Mouse (Mus musculus): ENCODE measurements around the gene Nwd2. TPM values are rescaled to one million over a fixed set of nuclear protein-coding genes. Genes with fewer than 3 reads are reported as not detected.

Gene Nwd2
- total RNA-seq (2021), result 10 to 100 TPM; 35.4 to 45.1 TPM
- long read RNA-seq, experiment 1, full-length matches to known transcripts, result 16 of 40 reads
- long read RNA-seq, experiment 1, partial matches to known transcripts, result 2 of 40 reads
- long read RNA-seq, experiment 1, other reads (novel, unspliced or antisense), result 22 of 40 reads
- long read RNA-seq, experiment 2, full-length matches to known transcripts, result 13 of 26 reads
- long read RNA-seq, experiment 2, partial matches to known transcripts, result 3 of 26 reads
- long read RNA-seq, experiment 2, other reads (novel, unspliced or antisense), result 10 of 26 reads

- TF ChIP-seq CTCF (IDR thresholded peaks at IDR 0.05), result peak; percentile 17
- intact Hi-C loops (cut with DNase I), result loop anchor here (5.0 to 10.0 kb wide), 6 partner anchors 147 to 882 kb away; partner anchors contain the start of gene Arap2
Measured at GRCm38 (mm10) chr5:63649070-63649532, at the start of gene Nwd2. TSS of gene Nwd2 (plus strand) at chr5:63649102.

DNA sequence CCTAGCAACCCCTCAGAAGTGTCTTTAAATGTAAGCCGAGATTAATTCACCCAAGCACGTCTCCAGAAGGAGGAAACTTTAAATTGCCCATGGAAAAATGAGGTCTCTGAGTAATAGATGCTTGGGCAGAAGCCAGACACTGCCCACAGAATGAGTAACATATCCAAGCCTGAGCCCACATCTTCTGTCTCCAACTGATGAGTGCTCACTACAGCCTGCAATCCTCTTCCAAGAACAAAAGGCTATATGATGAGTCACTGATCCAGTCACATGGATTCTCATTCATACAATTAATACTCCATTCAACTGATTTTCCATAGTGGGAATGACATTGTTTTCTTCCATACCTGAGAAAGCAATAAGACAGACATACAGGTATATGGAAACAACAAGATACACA lies 41.5 kb upstream of the Nwd2 start:
- intact Hi-C loops (cut with DNase I), result loop anchor here (1.0 kb wide), 1 partner anchor 108 kb away; no protein-coding TSS in a partner anchor
- DNase-seq (ENCODE audit: extremely low spot score in 1 of 2, low spot score in 2 of 2), result peak; percentile 25 to 62

More at GRCm38 (mm10) chr5:63649070-63649532, at the start of gene Nwd2:
- H3K4me3 ChIP-seq, result peak within 1 kb of the TSS; percentile 81
- H3K27ac ChIP-seq, result peak within 1 kb of the TSS; percentile 97
- DNase-seq (ENCODE audit: extremely low spot score in 1 of 2, low spot score in 2 of 2), result peak; percentile 47 to 71

DNA sequence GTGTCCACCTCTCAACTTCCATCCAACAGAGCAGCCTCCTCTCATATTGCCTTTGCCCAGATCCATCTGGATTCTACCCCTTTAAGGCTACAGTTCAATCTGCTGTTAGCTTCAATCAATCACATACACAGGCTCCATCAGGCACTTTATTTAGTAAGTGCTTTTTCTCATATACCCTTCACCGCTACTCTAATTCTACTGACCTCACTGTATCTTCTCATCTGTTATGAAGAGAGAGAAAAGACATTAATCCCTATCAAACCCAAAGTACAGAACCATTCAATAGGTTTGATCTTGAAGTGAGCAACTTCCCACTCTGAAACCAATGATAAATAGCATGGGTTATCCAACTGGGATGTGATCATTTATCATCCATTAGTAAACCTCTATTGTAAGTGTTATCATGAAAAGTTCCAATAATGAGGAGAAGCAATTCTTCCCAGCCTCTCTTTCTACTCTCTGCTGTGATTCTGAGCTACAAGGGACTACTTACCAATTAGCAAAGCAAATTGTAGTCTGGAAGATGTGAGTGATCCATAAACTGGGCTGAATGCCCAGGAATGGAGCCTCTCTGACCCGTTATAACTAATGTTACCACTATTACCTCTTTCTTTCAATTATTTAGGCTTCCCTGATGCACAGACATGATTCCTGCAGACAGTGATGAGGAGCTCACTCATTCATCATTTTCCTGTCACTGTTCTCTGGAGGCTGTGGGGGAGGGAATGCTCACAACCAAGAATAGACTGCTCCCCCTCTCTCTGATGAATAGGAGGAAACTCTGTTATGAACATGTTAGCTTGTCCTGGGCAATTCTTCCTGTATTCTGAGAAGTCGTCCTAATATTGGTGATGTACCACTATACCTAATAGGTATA lies 31.9 kb upstream of the Nwd2 start:
- no peak for DNase-seq (ENCODE audit: extremely low spot score in 1 of 2, low spot score in 2 of 2)
- intact Hi-C loops (cut with DNase I), result no loop called here
- Histone ChIP-seq H3K4me3 (no peak overlapping the region), H3K27ac (no peak overlapping the region)
- TF ChIP-seq CTCF (IDR thresholded peaks at IDR 0.05), result no peak

More for the DNA sequence above, 41.5 kb upstream of the Nwd2 start:
- Histone ChIP-seq H3K27ac (no peak overlapping the region), H3K4me3 (no peak overlapping the region)
- TF ChIP-seq CTCF (IDR thresholded peaks at IDR 0.05), result no peak

GRCm38 (mm10) chr5:63624123-63624522 lies 24.8 kb upstream of the Nwd2 start:
- H3K27ac ChIP-seq, result peak overlapping the region; percentile 8; the same call in 1 of the 2 replicates
- H3K4me3 ChIP-seq, result no peak overlapping the region
- intact Hi-C loops (cut with DNase I), result loop anchor here (5.0 kb wide), 1 partner anchor 122 kb away; no protein-coding TSS in a partner anchor
- DNase-seq (ENCODE audit: extremely low spot score in 1 of 2, low spot score in 2 of 2), result peak; percentile 37 to 76
- no peak for TF ChIP-seq CTCF (IDR thresholded peaks at IDR 0.05)

GRCm38 (mm10) chr5:63627832-63628530 lies 20.9 kb upstream of the Nwd2 start:
- no peak for TF ChIP-seq CTCF (IDR thresholded peaks at IDR 0.05)
- intact Hi-C loops (cut with DNase I), result no loop called here
- no peak for DNase-seq (ENCODE audit: extremely low spot score in 1 of 2, low spot score in 2 of 2)
- no peak overlapping the region for H3K4me3 ChIP-seq
- H3K27ac ChIP-seq, result no peak overlapping the region

DNA sequence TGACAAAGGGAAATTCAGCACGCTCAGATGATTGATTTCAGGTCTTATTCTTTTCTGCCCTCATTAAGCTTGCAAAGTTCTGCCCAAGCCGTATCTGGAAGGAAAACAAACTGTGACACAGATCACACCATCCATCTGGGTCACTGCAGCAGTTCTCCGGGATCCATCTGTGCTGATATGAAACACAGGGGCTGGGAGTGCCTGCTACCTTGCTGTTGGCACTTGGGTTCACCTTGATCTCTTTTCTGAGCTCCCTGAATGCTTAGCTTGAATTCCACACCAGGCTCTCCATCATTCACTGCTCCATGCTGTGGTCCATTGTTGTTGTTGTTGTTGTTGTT lies 20.4 kb upstream of the Nwd2 start:
- no peak for DNase-seq (ENCODE audit: extremely low spot score in 1 of 2, low spot score in 2 of 2)
- H3K4me3 ChIP-seq, result no peak overlapping the region
- TF ChIP-seq CTCF (IDR thresholded peaks at IDR 0.05), result no peak
- H3K27ac ChIP-seq, result no peak overlapping the region
- intact Hi-C loops (cut with DNase I), result no loop called here

GRCm38 (mm10) chr5:63634636-63635035 lies 14.3 kb upstream of the Nwd2 start:
- intact Hi-C loops (cut with DNase I), result no loop called here
- DNase-seq (ENCODE audit: extremely low spot score in 1 of 2, low spot score in 2 of 2), result peak in 1 of 2 experiments; percentile 27
- TF ChIP-seq CTCF (IDR thresholded peaks at IDR 0.05), result no peak
- H3K4me3 ChIP-seq, result no peak overlapping the region
- no peak overlapping the region for H3K27ac ChIP-seq

GRCm38 (mm10) chr5:63648187-63648586 lies 715 bp upstream of the Nwd2 start:
- TF ChIP-seq CTCF (IDR thresholded peaks at IDR 0.05), result peak; percentile 67
- intact Hi-C loops (cut with DNase I), result loop anchor here (1.0 to 10.0 kb wide), 7 partner anchors 146 to 881 kb away; partner anchors contain the start of gene Arap2
- H3K27ac ChIP-seq, result peak overlapping the region; percentile 97
- peak; percentile 52 to 63 for DNase-seq (ENCODE audit: extremely low spot score in 1 of 2, low spot score in 2 of 2)
- peak overlapping the region; percentile 81; the same call in 1 of the 2 replicates for H3K4me3 ChIP-seq

DNA sequence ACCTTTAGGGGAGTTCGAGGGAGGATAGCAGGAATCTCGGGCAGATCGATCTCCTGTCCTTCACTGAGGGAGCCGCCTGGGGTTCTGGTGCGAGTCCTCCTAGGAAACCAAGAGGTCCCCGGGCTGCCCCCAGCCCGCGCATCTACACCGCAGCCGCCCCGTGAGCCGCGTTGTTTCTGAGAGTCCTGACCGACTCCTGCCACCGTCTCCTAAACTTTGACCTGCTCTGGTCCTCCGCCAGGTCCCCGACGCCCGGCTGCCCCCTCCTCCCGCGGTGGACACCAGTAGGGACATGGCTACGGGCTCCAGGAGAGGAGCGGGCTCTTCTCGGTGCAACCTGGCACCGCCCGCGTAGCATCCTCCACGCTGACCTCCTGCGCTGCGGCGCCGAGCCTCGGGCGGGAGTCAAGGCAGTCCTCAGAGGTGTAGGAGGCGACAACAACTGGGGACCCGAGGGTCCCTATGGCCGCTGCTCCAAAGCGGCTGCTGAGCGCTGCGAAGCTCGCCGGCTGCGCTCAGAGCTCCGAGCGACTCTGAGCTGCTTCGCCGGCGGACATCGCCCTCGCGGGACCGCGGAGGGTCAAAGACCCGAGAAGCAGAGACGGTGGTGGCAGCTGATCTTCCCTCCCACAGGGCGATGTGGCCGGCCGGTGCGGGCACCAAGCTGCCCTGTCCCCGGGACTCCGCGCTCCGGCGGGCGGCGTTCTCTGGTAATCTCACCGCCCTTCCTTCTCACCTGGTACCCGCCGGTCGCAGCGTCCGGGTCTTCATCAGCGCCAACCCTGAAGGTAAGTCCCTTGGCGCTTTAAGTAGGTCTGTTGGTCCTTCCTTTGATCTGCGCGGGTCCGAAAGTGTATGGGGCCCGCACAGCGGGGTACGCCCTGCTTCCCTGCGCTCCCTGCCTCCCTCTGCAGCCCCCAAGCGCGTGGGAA lies 897 bp downstream of the Nwd2 start:
- H3K4me3 ChIP-seq, result peak overlapping the region; percentile 81
- intact Hi-C loops (cut with DNase I), result loop anchor here (5.0 to 10.0 kb wide), 8 partner anchors 118 to 882 kb away; partner anchors contain the start of gene Arap2
- H3K27ac ChIP-seq, result peak overlapping the region; percentile 97
- TF ChIP-seq CTCF (IDR thresholded peaks at IDR 0.05), result no peak
- peak; percentile 24 to 44 for DNase-seq (ENCODE audit: extremely low spot score in 1 of 2, low spot score in 2 of 2)

- H3K27ac ChIP-seq, result peak overlapping the region; percentile 15; the same call in 1 of the 2 replicates
- intact Hi-C loops (cut with DNase I), result loop anchor here (5.0 to 10.0 kb wide), 2 partner anchors 115 to 233 kb away; no protein-coding TSS in a partner anchor
- H3K4me3 ChIP-seq, result peak overlapping the region; percentile 81
- TF ChIP-seq CTCF (IDR thresholded peaks at IDR 0.05), result no peak
- no peak for DNase-seq (ENCODE audit: extremely low spot score in 1 of 2, low spot score in 2 of 2)
Measured at GRCm38 (mm10) chr5:63651813-63652212, 2.9 kb downstream of the Nwd2 start.
